Comparison of ENCODE assay signal across 25 mouse cellular contexts in genomic region chr8:56151574-56151973, GRCm38 (mm10).
"Had no signal": no experiment of that assay in that cellular context is flagged by ENCODE, and none has a peak within 500 bp of the region (broad histone marks: within the 10 kb centered on the region; RNA-seq: fewer than 3 reads in every experiment).

No protein-coding gene starts in this region.

- H3K4me2 ChIP-seq: heart, embryonic 12.5 days; hindbrain, embryonic 12.5 days; hindbrain, embryonic 14.5 days; intestine, embryonic 15.5 days; limb, embryonic 12.5 days; liver, embryonic 11.5 days had no signal

- H3K27me3 ChIP-seq: heart, embryonic 12.5 days; hindbrain, embryonic 12.5 days; intestine, embryonic 15.5 days; limb, embryonic 12.5 days had no signal

- DNase-seq: gastrocnemius, adult 2 months; gastrocnemius, postnatal 10 days; gastrocnemius, postnatal 25 days; heart, postnatal 10 days; heart, postnatal 4 days; kidney, adult 18-20 months; kidney, adult 8-10 months; kidney, postnatal 10 days; kidney, postnatal 25 days; kidney, postnatal 4 days; liver had no signal

- H3K9ac ChIP-seq: heart, embryonic 12.5 days; hindbrain, embryonic 12.5 days; hindbrain, embryonic 14.5 days; intestine, embryonic 15.5 days; limb, embryonic 12.5 days had no signal

- H3K4me1 ChIP-seq: heart, embryonic 10.5 days; heart, embryonic 12.5 days; hindbrain, embryonic 10.5 days; hindbrain, embryonic 12.5 days; intestine, embryonic 15.5 days; limb, embryonic 10.5 days; limb, embryonic 12.5 days had no signal

- H3K27ac ChIP-seq: gastrocnemius, adult 2 months; heart, embryonic 10.5 days; hindbrain, embryonic 10.5 days; hindbrain, embryonic 12.5 days; hindbrain, embryonic 14.5 days; intestine, embryonic 15.5 days; layer of hippocampus, adult 2 months; left cerebral cortex, adult 2 months; limb, embryonic 10.5 days; limb, embryonic 12.5 days had no signal

- ATAC-seq: hindbrain, embryonic 16.5 days; inflammation-experienced regulatory T-cells, adult 6 months; intestine, embryonic 15.5 days; intestine, postnatal 0 days had no signal

- H3K9me3 ChIP-seq: heart, embryonic 10.5 days; heart, embryonic 12.5 days; hindbrain, embryonic 10.5 days; hindbrain, embryonic 12.5 days; intestine, embryonic 15.5 days; limb, embryonic 10.5 days; limb, embryonic 12.5 days had no signal

- H3K36me3 ChIP-seq: heart, embryonic 10.5 days; heart, embryonic 12.5 days; hindbrain, embryonic 10.5 days; hindbrain, embryonic 12.5 days; intestine, embryonic 15.5 days; limb, embryonic 10.5 days; limb, embryonic 12.5 days had no signal

- H3K4me3 ChIP-seq: gastrocnemius, adult 2 months; heart, embryonic 10.5 days; heart, embryonic 12.5 days; hindbrain, embryonic 10.5 days; hindbrain, embryonic 12.5 days; intestine, embryonic 15.5 days; layer of hippocampus, adult 2 months; left cerebral cortex, adult 2 months; limb, embryonic 10.5 days; limb, embryonic 12.5 days had no signal
